Mouse (Mus musculus) midbrain, embryonic 14.5 days (tissue): ENCODE measurements at regions not wholly inside any gene's neighbourhood (a gene's known extent, or its start where the extent isn't known, plus 50 kb on each side); places are given as distances from the start of the nearest gene placed in this dataset.

Experiments used
- ATAC-seq: fragments of 200-750 bp; cut with Nextera tagmentation; 2 replicates; pipeline ENCODE4 v1.8.0; 2017; ENCODE audit warnings: moderate number of reproducible peaks, moderate library complexity; ENCODE audit not compliant: low FRiP score, low TSS enrichment
- DNase-seq: peaks from one replicate; pipeline ENCODE4 v3.0.0-alpha.2; 2015
- H3K27ac ChIP-seq: fragments of 300-500 bp; sonication (generic); replicated peaks from 2 replicates; pipeline ENCODE4 v1.5.1; 2014; ENCODE audit warnings: mild to moderate bottlenecking, low read depth, low read length, moderate library complexity
- H3K27me3 ChIP-seq: fragments of 300-500 bp; sonication (generic); 2 replicates; pipeline ENCODE4 v1.6.1; 2014; ENCODE audit warnings: low read length, control low read depth, mixed read lengths; ENCODE audit not compliant: control insufficient read depth, insufficient read depth
- H3K36me3 ChIP-seq: fragments of 300-500 bp; sonication (generic); 2 replicates; pipeline ENCODE4 v1.6.1; 2014; ENCODE audit warnings: low read length, control low read depth; ENCODE audit not compliant: control insufficient read depth, insufficient read depth
- H3K4me1 ChIP-seq: fragments of 300-500 bp; sonication (generic); 2 replicates; pipeline ENCODE4 v1.6.1; 2014; ENCODE audit warnings: mild to moderate bottlenecking, antibody characterized with exemption, low read length, control low read depth; ENCODE audit not compliant: control insufficient read depth, insufficient read depth
- H3K4me2 ChIP-seq: fragments of 300-500 bp; sonication (generic); 2 replicates; pipeline ENCODE4 v1.6.1; 2014; ENCODE audit warnings: mild to moderate bottlenecking, low read length, moderate library complexity
- H3K4me3 ChIP-seq: fragments of 300-500 bp; sonication (generic); replicated peaks from 2 replicates; pipeline ENCODE4 v1.5.1; 2014; ENCODE audit warnings: low read depth, low read length
- H3K9ac ChIP-seq: fragments of 300-500 bp; sonication (generic); replicated peaks from 2 replicates; pipeline ENCODE4 v1.6.1; 2014; ENCODE audit warnings: mild to moderate bottlenecking, low read length, moderate library complexity
- H3K9me3 ChIP-seq: fragments of 300-500 bp; sonication (generic); 2 replicates; pipeline ENCODE4 v1.6.1; 2016; ENCODE audit warnings: low read length, control low read depth, mixed read lengths; ENCODE audit not compliant: control insufficient read depth
- WGBS: fragments of 180-500 bp; shearing (Covaris S2); extraction: QIAGEN DNeasy Blood & Tissue Kit; methylation state at CpG from one replicate; pipeline ENCODE4 v1.1.7; 2014; 5-methylcytosine and 5-hydroxymethylcytosine counted together

- DNase-seq = peak; percentile 68
- Histone ChIP-seq H3K36me3 (no peaks in the 10 kb centered on the region), H3K9ac (no peak overlapping the region), H3K4me3 (no peak overlapping the region), H3K27ac (no peak overlapping the region), H3K4me1 (0 out of 2 replicates have a peak, but pooled peaks cover 3% of the 10 kb centered on the region), H3K27me3 (no peaks in the 10 kb centered on the region), H3K9me3 (no peaks in the 10 kb centered on the region), H3K4me2 (no peak overlapping the region)
- no peak for ATAC-seq
- 27% methylated on average over 6 of the region's 6 CpGs for WGBS
Measured at GRCm38 (mm10) chr4:150743103-150743502, 91.1 kb upstream of the Slc45a1 start.

- Histone ChIP-seq H3K27me3 (no peaks in the 10 kb centered on the region), H3K4me2 (no peak overlapping the region), H3K27ac (no peak overlapping the region), H3K4me3 (no peak overlapping the region), H3K4me1 (0 out of 2 replicates have a peak, but pooled peaks cover 3% of the 10 kb centered on the region), H3K9me3 (no peaks in the 10 kb centered on the region), H3K9ac (no peak overlapping the region), H3K36me3 (no peaks in the 10 kb centered on the region)
- ATAC-seq (no peak), DNase-seq (no peak)
- WGBS = 92% methylated on average over 4 of the region's 4 CpGs
Measured at GRCm38 (mm10) chr4:150741810-150742209, 89.8 kb upstream of the Slc45a1 start.

GRCm38 (mm10) chr4:150740167-150740566, 88.2 kb upstream of the Slc45a1 start:
- ATAC-seq (no peak), DNase-seq (peak; percentile 54)
- Histone ChIP-seq H3K4me1 (no peaks in the 10 kb centered on the region), H3K9ac (no peak overlapping the region), H3K4me3 (no peak overlapping the region), H3K4me2 (no peak overlapping the region), H3K36me3 (no peaks in the 10 kb centered on the region), H3K27ac (0 out of 2 replicates have a peak overlapping the region, but pooled peaks have one; percentile 20), H3K27me3 (no peaks in the 10 kb centered on the region), H3K9me3 (no peaks in the 10 kb centered on the region)
- 40% methylated on average over 8 of the region's 8 CpGs for WGBS

- H3K27me3 ChIP-seq = no peaks in the 10 kb centered on the region
- ATAC-seq = no peak
- H3K9me3 ChIP-seq = no peaks in the 10 kb centered on the region
- WGBS = 64% methylated on average over 9 of the region's 9 CpGs
- no peak overlapping the region for H3K4me2 ChIP-seq
- no peaks in the 10 kb centered on the region for H3K4me1 ChIP-seq
- no peaks in the 10 kb centered on the region for H3K36me3 ChIP-seq
- H3K27ac ChIP-seq = no peak overlapping the region
- no peak overlapping the region for H3K9ac ChIP-seq
- H3K4me3 ChIP-seq = no peak overlapping the region
- DNase-seq = no peak
Measured at GRCm38 (mm10) chr4:150738736-150739135, 86.8 kb upstream of the Slc45a1 start.

GRCm38 (mm10) chr4:150730061-150730812, 78.3 kb upstream of the Slc45a1 start:
- H3K27me3 ChIP-seq = no peaks in the 10 kb centered on the region
- no peaks in the 10 kb centered on the region for H3K36me3 ChIP-seq
- DNase-seq (peak; percentile 67), ATAC-seq (peak; percentile 43; the same call in 1 of the 2 replicates)
- 3% methylated on average over 11 of the region's 12 CpGs for WGBS
- peak overlapping the region; percentile 17; the same call in 1 of the 2 replicates for H3K4me2 ChIP-seq
- 0 out of 2 replicates have a peak overlapping the region, but pooled peaks have one; percentile 2 for H3K9ac ChIP-seq
- H3K4me3 ChIP-seq = no peak overlapping the region
- peaks cover 8% of the 10 kb centered on the region; the same call in 1 of the 2 replicates for H3K4me1 ChIP-seq
- H3K9me3 ChIP-seq = no peaks in the 10 kb centered on the region
- H3K27ac ChIP-seq = peak overlapping the region; percentile 52

GRCm38 (mm10) chr4:150726539-150726938, 74.6 kb upstream of the Slc45a1 start:
- Histone ChIP-seq H3K9me3 (no peaks in the 10 kb centered on the region), H3K4me1 (peaks cover 11% of the 10 kb centered on the region; the same call in 1 of the 2 replicates), H3K9ac (no peak overlapping the region), H3K27ac (no peak overlapping the region), H3K4me3 (no peak overlapping the region), H3K27me3 (no peaks in the 10 kb centered on the region), H3K4me2 (no peak overlapping the region), H3K36me3 (no peaks in the 10 kb centered on the region)
- 60% methylated on average over 4 of the region's 4 CpGs for WGBS
- DNase-seq = no peak
- no peak for ATAC-seq

GRCm38 (mm10) chr4:150726136-150726480, 74.1 kb upstream of the Slc45a1 start:
- Histone ChIP-seq H3K4me1 (peaks cover 11% of the 10 kb centered on the region; the same call in 1 of the 2 replicates), H3K9ac (no peak overlapping the region), H3K27ac (no peak overlapping the region), H3K4me2 (no peak overlapping the region), H3K4me3 (no peak overlapping the region), H3K9me3 (no peaks in the 10 kb centered on the region), H3K27me3 (no peaks in the 10 kb centered on the region), H3K36me3 (no peaks in the 10 kb centered on the region)
- ATAC-seq (no peak), DNase-seq (no peak)
- WGBS = 91% methylated on average over 3 of the region's 3 CpGs

GRCm38 (mm10) chr4:150725443-150726135, 73.6 kb upstream of the Slc45a1 start:
- WGBS = 78% methylated on average over 17 of the region's 17 CpGs
- H3K4me1 ChIP-seq = peaks cover 11% of the 10 kb centered on the region; the same call in 1 of the 2 replicates
- no peak for ATAC-seq

More at GRCm38 (mm10) chr4:150725443-150726135, 73.6 kb upstream of the Slc45a1 start:
- Histone ChIP-seq H3K27ac (no peak overlapping the region), H3K4me3 (no peak overlapping the region), H3K4me2 (no peak overlapping the region), H3K9me3 (no peaks in the 10 kb centered on the region), H3K27me3 (no peaks in the 10 kb centered on the region), H3K9ac (no peak overlapping the region), H3K36me3 (no peaks in the 10 kb centered on the region)
- DNase-seq = no peak
